Mouse (Mus musculus): ENCODE data around the gene Usb1. TPM values are rescaled to one million over a fixed set of nuclear protein-coding genes. Genes with fewer than 3 reads are reported as not detected.

The Usb1 gene
- total RNA-seq (2023), result 10 to 100 TPM; 53.7 to 58.1 TPM

DNA sequence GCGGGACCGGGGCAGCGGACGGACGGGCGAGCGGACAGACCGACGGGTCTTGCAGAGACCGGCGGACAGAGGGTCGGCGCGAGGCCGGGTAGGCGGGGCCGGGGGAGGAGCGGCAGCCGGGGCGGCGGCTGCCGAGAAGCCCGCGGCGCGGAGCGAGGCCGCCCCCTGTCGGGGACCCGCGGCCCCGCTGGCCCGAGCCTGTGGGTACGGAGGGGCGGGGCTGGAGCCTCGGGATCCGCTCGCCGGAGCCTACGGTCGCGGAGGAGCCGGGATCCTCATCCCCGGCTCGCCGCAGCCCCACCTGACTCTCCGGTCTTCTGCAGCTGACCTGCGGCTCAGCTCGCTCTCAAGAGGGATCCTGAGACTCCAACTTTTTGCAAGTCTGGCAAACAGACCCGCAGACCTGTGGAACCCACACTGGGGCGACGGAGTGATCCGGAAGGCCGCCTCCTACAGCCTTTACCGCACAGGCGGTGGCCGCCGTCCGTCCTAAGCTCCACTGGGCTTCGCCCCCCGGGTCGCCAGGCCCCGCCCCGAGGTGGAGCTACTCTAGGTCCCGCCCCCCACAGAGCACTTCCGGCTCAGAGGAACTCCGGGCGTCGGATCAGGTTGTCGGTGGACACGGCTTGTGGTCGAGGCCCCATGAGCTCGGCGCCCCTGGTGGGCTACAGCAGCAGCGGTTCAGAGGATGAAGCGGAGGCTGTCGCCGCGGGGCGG, at the start of gene Usb1, which contains the start of gene Zfp319:
Gene Usb1 (plus strand): TSS at position 565 of the 717 bp plus-strand sequence.
Gene Zfp319 (minus strand): TSS at position 231 of the 717 bp plus-strand sequence.

DNA sequence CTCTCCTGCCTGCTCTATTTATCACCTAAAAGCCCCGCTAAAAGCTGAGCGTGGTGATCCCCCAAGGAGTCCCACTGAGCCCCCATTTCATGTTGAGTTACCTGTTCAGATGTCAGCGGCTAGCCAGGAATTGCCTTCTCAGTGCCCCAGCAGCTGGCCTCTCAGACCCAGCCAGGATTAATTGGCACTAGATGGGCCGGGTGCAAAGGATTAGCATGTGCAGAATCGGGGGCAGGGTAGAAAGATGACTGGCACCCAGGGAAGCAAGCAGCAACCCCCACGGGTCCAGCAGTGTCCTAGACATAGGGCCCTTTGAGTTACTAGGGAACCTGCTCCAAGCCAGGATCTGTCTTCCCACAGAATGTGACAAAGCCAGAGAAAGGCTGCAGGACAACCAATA, 25.7 kb upstream of the Usb1 start, which contains the start of gene Cngb1:
Gene Cngb1 (minus strand): TSS at position 155 of the 400 bp plus-strand sequence.

DNA sequence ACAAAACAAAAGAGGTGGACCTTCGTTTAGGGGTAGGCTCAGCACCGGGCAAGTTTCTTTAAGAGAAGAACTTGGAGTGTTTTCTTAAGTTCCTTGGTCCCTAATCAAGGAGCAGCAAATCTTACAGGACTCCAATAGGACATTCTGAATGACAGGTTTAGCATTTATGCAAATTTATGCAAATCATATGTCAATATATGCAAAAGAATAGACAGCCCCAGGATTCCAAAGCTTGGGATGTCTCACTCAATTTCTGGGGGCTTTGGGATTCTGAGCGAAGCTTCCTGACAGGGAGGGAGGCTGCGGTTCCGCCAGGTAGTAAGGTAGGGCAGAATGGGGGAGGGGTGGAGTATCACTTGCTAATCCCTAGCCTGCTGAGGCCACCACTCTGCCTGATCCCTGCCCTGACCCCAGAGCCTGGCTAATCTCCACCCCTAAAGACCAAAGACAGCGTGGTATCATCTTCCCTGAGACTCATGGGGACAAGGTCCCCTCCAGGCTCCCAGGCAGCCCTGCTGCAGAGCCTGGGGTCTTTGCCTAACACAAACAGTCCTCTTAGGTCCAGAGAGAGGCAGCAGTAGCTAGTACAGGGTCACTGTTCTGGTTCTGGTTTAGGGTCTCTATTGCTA, 21.6 kb upstream of the Usb1 start, which contains the start of gene Tepp:
Gene Tepp (plus strand): TSS at position 225 of the 629 bp plus-strand sequence.

DNA sequence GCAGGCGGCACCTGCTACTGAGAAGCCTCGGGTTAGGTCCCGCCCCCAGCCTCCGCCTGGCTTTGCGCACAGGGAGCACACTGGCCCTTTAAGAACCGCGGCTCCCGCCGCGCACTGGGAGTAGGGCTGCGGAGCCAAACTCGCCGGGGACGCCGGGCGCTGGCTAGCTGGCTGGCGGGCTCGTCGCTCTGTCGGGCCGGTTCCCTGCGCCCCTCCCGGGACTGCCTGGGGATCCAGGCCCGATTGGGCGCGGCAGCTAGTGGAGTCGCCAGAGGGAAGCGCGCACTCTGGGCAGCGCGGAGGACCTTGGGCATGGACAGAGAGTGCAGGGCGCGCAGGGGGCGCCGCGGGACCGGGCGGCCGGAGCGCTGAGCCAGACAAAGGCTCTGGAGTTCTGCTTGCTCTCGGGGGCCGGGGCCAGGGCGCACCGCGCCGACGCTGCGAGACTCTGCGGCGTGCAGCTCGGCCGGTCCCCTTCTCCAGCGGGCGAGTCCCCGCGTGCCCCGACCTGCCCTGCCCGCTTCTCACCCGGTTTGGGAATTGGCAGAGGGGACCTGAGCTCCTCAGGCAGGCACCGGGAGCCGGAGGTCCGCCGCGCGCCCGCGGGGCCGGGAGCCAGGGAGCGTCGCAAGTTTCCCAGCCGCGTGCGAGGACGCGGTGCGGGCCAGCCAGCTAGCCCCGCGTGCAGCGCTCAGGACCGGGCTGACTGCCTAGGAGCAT, 20.2 kb downstream of the Usb1 start, which contains the start of gene Mmp15:
Gene Mmp15 (plus strand): TSS at position 118 of the 720 bp plus-strand sequence.

Other genes with a start within 250 kb of the Usb1 start
- gene Kifc3, start 129.5 kb upstream of the Usb1 start, total RNA-seq (2023), result 1 to 10 TPM; 4.2 to 4.5 TPM
- not detected for gene Cngb1, start 25.7 kb upstream of the Usb1 start, total RNA-seq (2023)
- gene Tepp, start 21.7 kb upstream of the Usb1 start, total RNA-seq (2023), result not detected
- gene Zfp319, start 334 bp upstream of the Usb1 start, total RNA-seq (2023), result 10 to 100 TPM; 25.2 to 26.2 TPM
- gene Mmp15, start 20.0 kb downstream of the Usb1 start, total RNA-seq (2023), result under 1 TPM in 1 of 2 experiments, not detected in 1; 0.21 TPM
- 100 to 1,000 TPM in 1 of 2 experiments, 10 to 100 TPM in 1; 97.6 to 101 TPM for gene Cfap20, start 102.6 kb downstream of the Usb1 start, total RNA-seq (2023)
- 10 to 100 TPM; 84.3 to 92.1 TPM for gene Csnk2a2, start 157.8 kb downstream of the Usb1 start, total RNA-seq (2023)
- gene Ccdc113, start 201.8 kb downstream of the Usb1 start, total RNA-seq (2023), result not detected
- gene Prss54, start 244.1 kb downstream of the Usb1 start, total RNA-seq (2023), result not detected